Mouse (Mus musculus) hindbrain, embryonic 11.5 days (tissue): ENCODE measurements around the gene Stap2. TPM values are rescaled to one million over a fixed set of nuclear protein-coding genes. Genes with fewer than 3 reads are reported as not detected.

ENCODE experiments used
- ATAC-seq: fragments of 200-750 bp; cut with Nextera tagmentation; 2 replicates; pipeline ENCODE4 v1.8.0; 2017; ENCODE audit warnings: mild to moderate bottlenecking, moderate TSS enrichment, moderate library complexity; ENCODE audit not compliant: low FRiP score
- DNase-seq: peaks from one replicate; pipeline ENCODE4 v3.0.0-alpha.2; 2015; ENCODE audit warnings: low spot score
- H3K27ac ChIP-seq: fragments of 300-500 bp; sonication (generic); 2 replicates; pipeline ENCODE4 v1.5.1; 2014; ENCODE audit warnings: mild to moderate bottlenecking, low read depth, low read length
- H3K27me3 ChIP-seq: fragments of 300-500 bp; sonication (generic); 2 replicates; pipeline ENCODE4 v1.6.1; 2014; ENCODE audit warnings: mild to moderate bottlenecking, low read length, moderate library complexity, mixed read lengths; ENCODE audit not compliant: control insufficient read depth, insufficient read depth
- H3K36me3 ChIP-seq: fragments of 300-500 bp; sonication (generic); 2 replicates; pipeline ENCODE4 v1.6.1; 2014; ENCODE audit warnings: mild to moderate bottlenecking, low read length, moderate library complexity, mixed read lengths; ENCODE audit not compliant: control insufficient read depth, insufficient read depth
- H3K4me1 ChIP-seq: fragments of 300-500 bp; sonication (generic); replicated peaks from 2 replicates; pipeline ENCODE4 v1.6.1; 2014; ENCODE audit warnings: low read length, mixed read lengths; ENCODE audit not compliant: control insufficient read depth, insufficient read depth
- H3K4me2 ChIP-seq: fragments of 300-500 bp; sonication (generic); replicated peaks from 2 replicates; pipeline ENCODE4 v1.6.1; 2014; ENCODE audit warnings: mild to moderate bottlenecking, low read depth, low read length
- H3K4me3 ChIP-seq: fragments of 300-500 bp; sonication (generic); 2 replicates; pipeline ENCODE4 v1.5.1; 2014; ENCODE audit warnings: low read depth, low read length
- H3K9ac ChIP-seq: fragments of 300-500 bp; sonication (generic); 2 replicates; pipeline ENCODE4 v1.6.1; 2014; ENCODE audit warnings: low read depth, low read length
- H3K9me3 ChIP-seq: fragments of 300-500 bp; sonication (generic); 2 replicates; pipeline ENCODE4 v1.6.1; 2016; ENCODE audit warnings: low read length; ENCODE audit not compliant: control insufficient read depth
- WGBS: fragments of 180-500 bp; shearing (Covaris S2); extraction: QIAGEN DNeasy Blood & Tissue Kit; methylation state at CpG from one replicate; pipeline ENCODE4 v1.1.7; 2014; 5-methylcytosine and 5-hydroxymethylcytosine counted together
- polyA plus RNA-seq: library from polyadenylated mRNA; unstranded; fragments of >200 nt; fragmentation: Nextera tagmentation; extraction: Ambion mirVana; gene quantifications from 2 replicates; pipeline ENCODE4 v1.2.1, GENCODE M21; 2014

Gene Stap2
- polyA plus RNA-seq, 1 experiment from 2014 or later = 6.3 TPM

DNA sequence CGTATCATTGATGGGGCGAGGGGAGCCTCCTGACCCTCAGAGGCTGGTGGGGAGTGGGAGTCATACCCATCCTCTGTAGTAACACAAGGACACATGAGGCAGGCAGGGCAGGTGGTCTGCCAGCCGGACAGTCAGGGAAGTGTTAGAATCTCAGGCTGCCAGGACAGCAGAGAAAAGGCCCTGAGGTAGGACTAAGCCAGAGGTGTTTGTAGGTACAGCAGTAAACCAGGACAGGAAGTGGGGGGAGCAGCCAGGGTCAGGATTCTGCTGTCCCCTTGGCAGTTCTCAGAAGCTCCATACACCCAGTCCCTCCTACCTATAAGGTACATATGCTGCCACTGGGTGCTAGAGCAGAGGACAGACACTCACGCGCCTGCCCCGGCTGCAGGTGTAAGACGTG, 43.8 kb downstream of the Stap2 start:
- Histone ChIP-seq H3K36me3 (peaks cover 3% of the 10 kb centered on the region; the same call in 1 of the 2 replicates), H3K27me3 (no peaks in the 10 kb centered on the region)
- DNase-seq = no peak

DNA sequence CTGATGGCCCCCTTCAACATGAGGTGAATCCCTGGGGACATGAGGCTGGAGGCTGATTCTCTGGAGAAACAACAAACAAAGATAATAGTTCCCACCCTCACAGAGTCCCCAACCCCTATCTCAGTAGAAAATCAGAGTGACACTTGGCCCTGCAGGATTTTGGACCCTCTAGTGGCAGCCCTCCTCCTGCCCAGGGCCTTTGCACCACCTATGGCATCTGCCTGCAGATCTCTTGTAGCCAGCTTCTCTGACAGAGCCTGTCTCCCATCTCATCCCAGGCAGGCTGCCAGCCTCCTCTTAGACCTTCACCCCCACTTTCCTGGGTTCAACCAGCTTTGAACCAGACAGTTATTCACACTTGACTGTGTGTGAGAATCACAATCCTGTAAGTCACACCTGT, 44.6 kb downstream of the Stap2 start:
- Histone ChIP-seq H3K27me3 (no peaks in the 10 kb centered on the region), H3K27ac (no peak overlapping the region), H3K4me1 (peaks cover 5% of the 10 kb centered on the region), H3K9me3 (no peaks in the 10 kb centered on the region), H3K36me3 (peaks cover 3% of the 10 kb centered on the region; the same call in 1 of the 2 replicates), H3K9ac (no peak overlapping the region), H3K4me2 (no peak overlapping the region), H3K4me3 (no peak overlapping the region)
- DNase-seq (no peak), ATAC-seq (no peak)

More for the DNA sequence above, 43.8 kb downstream of the Stap2 start:
- Histone ChIP-seq H3K4me3 (no peak overlapping the region), H3K9ac (no peak overlapping the region), H3K4me2 (no peak overlapping the region), H3K9me3 (no peaks in the 10 kb centered on the region), H3K4me1 (peaks cover 2% of the 10 kb centered on the region), H3K27ac (no peak overlapping the region)
- ATAC-seq = no peak
- 93% methylated on average over 7 of the region's 7 CpGs for WGBS

GRCm38 (mm10) chr17:55959946-55960740, 45.2 kb downstream of the Stap2 start:
- Histone ChIP-seq H3K27ac (0 out of 2 replicates have a peak overlapping the region, but pooled peaks have one; percentile 85), H3K9me3 (no peaks in the 10 kb centered on the region), H3K27me3 (no peaks in the 10 kb centered on the region), H3K4me1 (peaks cover 5% of the 10 kb centered on the region), H3K36me3 (peaks cover 3% of the 10 kb centered on the region; the same call in 1 of the 2 replicates), H3K4me3 (peak overlapping the region; percentile 42), H3K4me2 (peak overlapping the region; percentile 29), H3K9ac (peak overlapping the region; percentile 46; the same call in 1 of the 2 replicates)
- ATAC-seq (no peak), DNase-seq (no peak)
- 79% methylated on average over 10 of the region's 10 CpGs for WGBS

- H3K9ac ChIP-seq = peak within 1 kb of the TSS; percentile 65
- H3K27ac ChIP-seq = peak within 1 kb of the TSS; percentile 85
- peak within 1 kb of the TSS; percentile 42 for H3K4me3 ChIP-seq
- DNase-seq (peak; percentile 94), ATAC-seq (peak; percentile 90)
- H3K4me1 ChIP-seq = peaks cover 5% of the 10 kb centered on the region
- peak within 1 kb of the TSS; percentile 49 for H3K4me2 ChIP-seq
- H3K27me3 ChIP-seq = no peaks in the 10 kb centered on the region
- H3K9me3 ChIP-seq = no peaks in the 10 kb centered on the region
- H3K36me3 ChIP-seq = peaks cover 3% of the 10 kb centered on the region; the same call in 1 of the 2 replicates
- under 1% methylated on average over 43 of the region's 46 CpGs for WGBS
These were observed 46.3 kb downstream of the Stap2 start, which contains the start of gene Yju2 for GRCm38 (mm10) chr17:55958918-55959728. Yju2 (plus strand) TSS chr17:55959099.

DNA sequence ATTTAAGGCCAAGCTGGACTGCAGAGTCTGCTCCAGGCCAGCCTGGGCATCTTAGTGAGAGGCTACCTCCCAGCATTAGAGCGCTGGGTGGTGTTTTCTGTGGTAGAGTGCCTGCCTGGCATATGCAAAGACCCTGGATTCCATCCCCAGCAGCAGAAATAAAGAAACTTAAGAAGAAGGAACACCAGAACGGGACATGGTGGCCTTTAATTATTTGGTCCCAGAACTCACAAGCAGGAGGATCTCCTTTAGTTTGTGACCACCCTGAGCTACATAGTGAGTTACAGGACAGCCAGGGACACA, 46.8 kb downstream of the Stap2 start:
- H3K9me3 ChIP-seq = no peaks in the 10 kb centered on the region
- no peak for ATAC-seq
- 28% methylated on average over 2 of the region's 2 CpGs for WGBS
- no peak for DNase-seq
- H3K27ac ChIP-seq = peak overlapping the region; percentile 85
- H3K4me3 ChIP-seq = peak overlapping the region; percentile 42
- peak overlapping the region; percentile 65 for H3K9ac ChIP-seq
- H3K4me1 ChIP-seq = peaks cover 5% of the 10 kb centered on the region
- peak overlapping the region; percentile 49 for H3K4me2 ChIP-seq
- peaks cover 3% of the 10 kb centered on the region; the same call in 1 of the 2 replicates for H3K36me3 ChIP-seq
- no peaks in the 10 kb centered on the region for H3K27me3 ChIP-seq

DNA sequence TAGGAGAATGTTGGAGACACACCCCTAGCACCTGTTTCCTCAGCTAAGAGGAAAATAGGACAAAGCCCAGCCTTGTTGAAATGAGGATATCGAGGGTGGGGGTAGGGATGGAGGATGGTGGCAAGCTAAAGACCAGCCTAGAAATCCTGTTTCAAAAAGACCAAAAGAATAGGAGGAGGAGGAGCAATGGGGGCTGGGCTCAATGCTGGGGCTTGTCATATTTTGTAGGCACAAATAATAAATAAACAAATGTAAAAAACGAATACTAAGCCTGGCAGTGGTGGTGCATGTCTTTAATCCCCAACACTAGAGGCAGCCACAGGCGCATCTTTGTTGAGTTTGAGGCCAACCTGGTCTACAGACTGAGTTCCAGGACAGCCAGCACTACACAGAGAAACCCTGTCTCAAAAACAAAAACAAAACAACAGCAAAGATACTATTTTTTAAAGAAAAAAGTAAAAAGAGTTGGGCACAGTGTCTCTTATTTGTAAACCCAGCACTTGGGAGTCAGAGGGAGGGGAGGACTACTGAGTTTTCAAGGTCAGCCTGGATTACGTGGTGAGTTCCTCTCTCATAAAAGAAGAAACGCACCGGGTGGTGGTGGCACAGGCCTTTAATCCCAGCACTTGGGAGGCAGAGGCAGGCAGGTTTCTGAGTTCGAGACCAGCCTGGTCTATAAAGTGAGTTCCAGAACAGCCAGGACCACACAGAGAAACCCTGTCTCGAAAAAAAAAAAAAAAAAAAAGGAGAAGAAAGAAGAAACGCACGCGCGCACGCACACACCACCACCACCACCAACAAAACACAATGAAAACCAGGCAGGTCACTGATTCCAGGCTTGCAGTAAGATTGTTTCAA, 47.4 kb downstream of the Stap2 start:
- Histone ChIP-seq H3K9ac (peak overlapping the region; percentile 65), H3K27me3 (no peaks in the 10 kb centered on the region), H3K9me3 (no peaks in the 10 kb centered on the region), H3K4me2 (peak overlapping the region; percentile 49), H3K4me3 (peak overlapping the region; percentile 42), H3K4me1 (peaks cover 5% of the 10 kb centered on the region), H3K27ac (peak overlapping the region; percentile 85), H3K36me3 (peaks cover 3% of the 10 kb centered on the region; the same call in 1 of the 2 replicates)
- 78% methylated on average over 13 of the region's 13 CpGs for WGBS
- no peak for DNase-seq
- ATAC-seq = no peak

GRCm38 (mm10) chr17:55957168-55957567, 48.2 kb downstream of the Stap2 start:
- no peak overlapping the region for H3K4me2 ChIP-seq

DNA sequence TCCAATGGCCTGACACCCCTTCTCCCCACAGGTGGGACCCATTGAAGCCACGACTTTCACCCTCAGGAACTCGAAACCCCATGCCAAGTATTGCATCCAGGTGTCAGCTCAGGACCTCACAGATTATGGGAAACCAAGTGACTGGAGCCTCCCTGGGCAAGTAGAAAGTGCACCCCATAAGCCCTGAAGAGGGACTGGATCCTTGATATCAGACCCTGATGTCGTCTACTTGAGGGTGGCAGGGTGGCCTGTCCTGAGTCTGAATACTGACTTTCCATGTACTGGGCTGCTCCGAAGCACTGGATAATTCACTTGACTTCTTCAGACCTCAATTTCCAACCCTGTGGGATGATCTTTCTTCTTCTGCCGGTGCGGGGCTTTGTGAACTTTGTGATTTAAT, 48.8 kb downstream of the Stap2 start:
- Histone ChIP-seq H3K9ac (no peak overlapping the region), H3K4me2 (peak overlapping the region; percentile 65), H3K9me3 (no peaks in the 10 kb centered on the region), H3K4me3 (peak overlapping the region; percentile 36), H3K27ac (no peak overlapping the region), H3K36me3 (peaks cover 3% of the 10 kb centered on the region; the same call in 1 of the 2 replicates), H3K27me3 (no peaks in the 10 kb centered on the region), H3K4me1 (peaks cover 5% of the 10 kb centered on the region)
- DNase-seq (no peak), ATAC-seq (0 out of 2 replicates have a peak, but pooled peaks have one; percentile 1)
- 36% methylated on average over 6 of the region's 6 CpGs for WGBS

More at GRCm38 (mm10) chr17:55957168-55957567, 48.2 kb downstream of the Stap2 start:
- Histone ChIP-seq H3K27me3 (no peaks in the 10 kb centered on the region), H3K4me3 (no peak overlapping the region), H3K9ac (no peak overlapping the region), H3K27ac (no peak overlapping the region), H3K36me3 (peaks cover 3% of the 10 kb centered on the region; the same call in 1 of the 2 replicates), H3K9me3 (no peaks in the 10 kb centered on the region), H3K4me1 (peaks cover 5% of the 10 kb centered on the region)
- ATAC-seq = peak; percentile 46; the same call in 1 of the 2 replicates
- DNase-seq = peak; percentile 86
- WGBS = 13% methylated on average over 9 of the region's 9 CpGs
